Mouse (Mus musculus) right cerebral cortex, adult 2 months (tissue): ENCODE measurements around the gene Aggf1.
"Not testable (repeated sequence)": the region's sequence is repeated elsewhere in the genome, so short reads cannot be mapped to it uniquely, and the experiment has no call there.

Experiments used
- DNase-seq, 2 experiments: peaks; one replicate each; pipeline ENCODE4 v3.0.0; 2021 to 2022; ENCODE audit warnings: low spot score in 2 of 2

Gene Aggf1

DNA sequence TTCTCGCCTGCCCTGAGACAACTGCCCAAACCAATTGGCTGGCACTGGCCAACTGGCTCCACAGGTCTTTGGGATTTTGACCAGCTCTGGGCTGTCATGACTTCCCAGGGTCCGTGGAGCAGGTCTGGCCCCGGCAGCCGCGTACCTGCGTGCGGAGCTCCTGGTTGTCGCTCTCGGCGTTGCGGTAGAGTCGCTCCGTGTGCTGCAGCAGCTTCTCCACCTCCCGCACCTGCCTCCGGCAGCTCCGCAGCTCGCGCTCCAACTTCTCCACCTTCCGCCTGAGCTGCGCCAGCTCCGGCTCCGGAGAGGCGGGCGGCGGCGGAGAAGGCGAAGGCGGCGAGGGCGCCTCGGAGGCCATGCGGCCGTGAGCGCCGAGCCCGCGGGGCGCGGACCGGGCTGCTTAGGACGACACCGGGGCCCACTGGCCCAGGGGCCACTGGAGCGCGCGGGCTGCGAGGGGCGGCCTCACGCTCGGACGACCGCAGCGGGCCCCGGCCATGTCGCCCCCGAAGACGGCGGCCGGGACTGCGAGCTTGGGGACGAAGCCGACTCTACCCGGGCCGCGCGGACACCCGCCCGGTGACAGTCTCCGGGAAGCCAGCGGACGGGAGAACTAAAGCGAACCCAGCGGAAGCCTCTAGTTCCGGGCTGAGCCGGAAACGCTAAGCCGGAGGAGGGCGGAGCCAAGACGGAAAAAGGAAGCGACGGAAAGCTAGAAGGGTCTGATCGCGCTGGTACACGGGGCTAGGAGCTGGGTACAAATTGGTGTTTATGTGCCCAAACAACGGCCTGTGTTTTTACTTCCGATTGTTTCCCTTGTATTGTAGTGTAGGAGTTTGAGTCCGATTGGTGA, at the start of gene Aggf1:
Gene Aggf1, minus strand, starts transcription at position 652 of the 853 bp plus-strand sequence.
- DNase-seq, result peak; percentile 92 to 95

DNA sequence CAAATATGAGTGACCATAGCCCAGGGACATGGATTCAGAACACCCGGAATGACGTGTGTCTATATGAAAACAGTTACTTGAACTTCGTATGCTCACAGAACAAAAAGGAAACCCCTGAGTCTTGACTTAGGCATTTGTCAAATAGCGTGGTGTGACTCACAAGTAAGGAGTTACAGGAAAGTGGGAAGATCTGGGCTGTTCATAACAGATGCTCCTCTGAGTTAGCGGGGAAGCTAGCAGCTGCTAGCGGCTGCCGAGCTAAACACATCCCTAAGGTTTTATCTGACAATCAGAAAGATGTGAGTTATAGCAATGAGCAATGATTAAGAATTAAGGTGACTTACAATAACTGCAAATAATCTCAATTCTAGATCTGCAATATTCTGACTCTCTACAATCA, 49.8 kb upstream of the Aggf1 start:
- peak; percentile 34 to 42 for DNase-seq

DNA sequence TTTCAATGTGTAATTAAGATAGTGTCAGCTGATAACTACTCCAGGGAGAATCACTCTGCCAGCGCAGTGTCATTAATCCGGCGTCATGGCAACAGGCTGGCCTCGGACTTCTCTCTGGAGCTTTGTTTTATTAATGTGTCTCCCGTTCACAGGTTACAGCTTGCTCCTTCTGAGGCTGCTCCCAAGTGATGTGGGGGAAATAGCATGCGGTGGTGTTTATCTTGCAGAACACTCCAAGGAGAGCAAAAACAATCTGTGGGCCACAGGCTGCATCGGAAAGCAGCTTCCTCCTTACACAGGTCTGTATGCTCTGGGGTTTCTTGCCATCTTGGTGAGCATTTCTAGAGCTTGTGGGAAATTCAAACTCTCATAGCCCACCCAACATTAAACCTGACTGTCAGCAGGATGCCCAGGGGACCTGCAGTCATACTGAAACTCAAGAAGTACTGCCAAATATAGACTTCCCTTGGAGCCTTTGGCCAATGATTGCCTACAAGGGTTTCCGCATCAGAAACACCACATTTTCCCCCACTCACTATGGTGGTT, 44.1 kb upstream of the Aggf1 start:
- no peak for DNase-seq

DNA sequence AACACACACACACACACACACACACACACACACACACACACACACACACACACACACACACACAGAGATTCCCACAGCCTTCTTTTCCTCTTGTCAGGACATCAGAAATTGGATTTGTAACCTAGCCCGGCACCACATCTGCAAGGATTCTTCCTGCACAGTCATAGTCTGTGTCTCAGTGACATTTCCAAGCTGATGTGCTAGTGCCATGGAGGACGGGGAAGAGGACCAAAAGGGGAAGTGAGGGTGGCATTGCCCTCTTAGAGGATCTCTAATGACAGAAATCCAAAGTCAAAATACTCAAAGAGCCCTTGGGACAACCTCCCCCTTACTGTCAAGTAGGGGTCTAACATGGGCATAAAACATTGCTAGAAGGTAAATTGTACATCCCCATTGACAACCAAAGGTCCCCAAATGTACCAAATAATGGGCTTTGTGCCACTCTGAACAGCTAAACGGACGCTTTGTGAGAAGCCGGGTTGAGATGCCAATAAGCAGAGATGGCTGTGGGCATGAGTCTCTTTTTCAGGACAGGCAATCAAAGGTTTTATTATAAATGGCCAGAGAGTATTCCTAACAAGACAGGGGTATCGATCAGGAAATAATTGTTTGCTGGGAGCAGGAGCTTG, 43.5 kb upstream of the Aggf1 start:
- DNase-seq, result no peak

DNA sequence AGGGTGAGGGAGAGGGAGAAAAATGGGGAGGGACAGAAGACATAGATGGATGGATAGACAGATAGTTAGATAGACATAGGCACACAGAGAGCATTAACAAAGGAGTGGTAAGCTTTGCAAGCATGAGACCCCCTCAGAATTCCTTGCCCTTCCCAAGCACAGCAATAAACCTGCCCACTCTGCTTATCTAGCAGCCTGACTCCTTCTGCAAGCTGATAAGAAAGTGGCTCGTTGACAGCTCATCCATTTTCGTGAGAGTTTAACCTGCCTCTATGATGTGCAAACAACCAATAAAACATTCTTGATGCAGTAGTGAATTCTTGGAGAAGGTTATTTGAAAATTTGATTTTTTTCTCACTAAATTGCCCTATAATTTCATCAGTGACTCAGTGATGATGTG, 37.1 kb upstream of the Aggf1 start:
- DNase-seq, result no peak

DNA sequence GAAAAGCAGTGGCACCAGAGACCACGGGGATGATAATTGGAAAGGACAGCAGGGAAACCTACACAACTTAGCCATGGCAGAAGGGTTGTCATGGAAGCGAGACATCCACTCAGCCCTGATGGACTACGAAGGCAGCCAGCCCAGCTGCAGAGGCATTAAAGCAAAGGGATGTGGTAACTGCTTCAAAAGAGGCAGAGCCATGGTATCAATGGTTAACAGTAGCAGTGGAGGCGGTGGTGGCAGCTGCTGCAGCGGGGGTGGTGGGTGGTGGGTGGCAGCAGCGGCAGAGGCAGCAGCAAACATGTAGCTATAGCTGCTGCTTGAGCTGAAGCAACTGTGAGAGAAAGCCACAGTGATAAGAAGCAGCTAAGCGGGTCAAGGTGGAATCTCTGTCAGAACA, 18.1 kb upstream of the Aggf1 start:
- DNase-seq, result no peak

DNA sequence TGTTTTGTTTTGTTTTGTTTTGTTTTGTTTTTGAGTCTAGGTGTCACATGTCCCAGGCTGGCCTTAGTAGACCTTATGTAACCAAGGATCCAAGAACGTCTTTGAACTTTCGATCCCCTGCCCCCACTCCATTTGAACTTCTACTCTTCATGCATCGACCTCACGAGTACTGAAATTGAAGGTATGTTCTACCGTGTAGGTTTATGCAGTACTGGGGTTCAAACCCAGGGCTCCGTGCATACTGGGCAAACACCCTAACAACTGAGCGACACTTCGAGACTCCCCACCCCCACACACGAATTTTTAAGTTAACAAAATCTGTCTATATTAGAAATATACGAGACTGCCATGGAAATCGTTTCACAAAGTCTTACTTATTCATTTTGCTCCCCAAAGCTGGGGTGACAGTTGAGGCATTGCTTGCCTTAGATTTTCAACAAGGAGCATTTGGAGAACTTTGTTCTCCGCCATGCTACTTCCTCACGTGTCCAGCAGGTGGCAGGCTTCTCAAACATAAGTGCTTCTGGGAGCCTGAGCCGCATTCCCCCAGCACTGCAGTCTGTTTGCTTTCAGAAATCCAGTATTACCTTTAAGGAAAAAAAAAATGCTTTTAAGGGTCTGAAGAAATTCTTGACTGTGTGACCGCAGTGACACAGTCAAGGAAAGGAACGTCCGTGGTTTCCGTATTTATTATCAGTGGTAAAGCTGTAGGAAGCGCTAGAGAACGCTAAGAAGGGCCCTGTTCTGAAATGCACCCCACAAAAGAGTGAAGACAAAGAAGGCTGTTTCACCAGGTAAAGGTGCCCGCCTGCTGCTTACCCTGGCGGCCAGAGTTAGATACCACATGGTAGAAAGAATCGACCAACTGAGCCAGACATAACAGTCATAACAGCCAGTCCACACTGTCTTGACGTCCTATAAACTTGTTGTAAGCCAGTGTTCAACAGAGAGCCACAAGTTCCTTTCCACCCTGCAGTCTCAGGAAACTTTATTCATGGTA, 15.0 kb upstream of the Aggf1 start:
- DNase-seq, result peak; percentile 81 to 88

DNA sequence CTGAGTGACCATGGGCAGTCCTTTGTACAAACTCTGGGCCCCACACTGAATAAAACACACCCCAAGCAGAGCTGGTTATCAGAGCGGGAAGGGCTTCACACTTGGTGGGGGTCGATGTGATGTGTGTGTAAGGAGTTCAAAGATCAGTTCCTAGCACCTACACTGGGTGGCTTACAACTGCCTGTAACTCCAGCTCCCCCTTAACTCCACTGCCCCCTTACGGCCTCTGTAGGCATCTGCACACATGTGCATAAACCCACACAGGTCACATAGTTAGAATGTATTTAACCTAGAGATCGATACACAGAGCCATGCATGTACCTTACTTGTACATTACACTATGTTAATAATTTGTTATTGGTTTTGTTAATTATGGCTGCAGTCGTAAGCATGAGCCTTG, 13.1 kb upstream of the Aggf1 start:
- DNase-seq, result no peak

DNA sequence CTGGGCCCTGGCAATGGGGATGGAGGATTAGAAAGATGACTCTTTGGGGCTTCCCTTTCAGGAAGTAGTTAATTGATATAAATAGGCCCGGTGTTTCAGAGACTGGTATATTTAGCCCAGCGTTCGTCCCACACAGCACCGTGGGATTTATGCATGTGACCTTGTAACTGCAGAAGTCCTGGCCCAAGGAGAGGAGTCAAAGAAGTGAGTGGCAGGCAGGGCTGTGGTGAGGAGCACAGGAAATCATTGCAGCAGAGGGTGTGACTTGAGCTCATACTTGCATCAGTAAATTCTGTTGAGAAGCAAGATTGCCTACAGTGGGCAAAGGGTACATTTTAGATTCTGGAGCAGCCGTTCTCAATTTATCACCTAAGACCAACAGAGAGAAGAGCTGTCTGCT, 7.3 kb upstream of the Aggf1 start:
- no peak for DNase-seq

DNA sequence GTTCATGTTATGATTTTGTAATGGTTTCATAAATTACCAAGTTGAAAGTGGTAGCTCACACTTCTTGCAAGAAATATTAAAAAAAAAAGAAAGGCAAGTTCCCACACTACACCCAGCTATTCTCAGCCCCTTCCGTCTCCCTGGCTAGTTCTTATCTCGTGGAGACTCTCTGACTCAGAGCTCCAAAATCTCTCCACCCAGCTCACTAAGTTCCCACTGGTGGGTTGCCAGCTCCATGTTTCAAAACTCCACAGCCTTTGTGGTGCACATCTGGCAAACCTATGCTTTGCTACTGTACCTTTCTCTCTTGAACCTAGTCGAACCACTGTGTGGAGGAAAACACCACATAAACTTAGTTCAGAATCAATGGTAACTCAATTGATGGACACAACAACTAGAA, 3.5 kb upstream of the Aggf1 start:
- no peak for DNase-seq

DNA sequence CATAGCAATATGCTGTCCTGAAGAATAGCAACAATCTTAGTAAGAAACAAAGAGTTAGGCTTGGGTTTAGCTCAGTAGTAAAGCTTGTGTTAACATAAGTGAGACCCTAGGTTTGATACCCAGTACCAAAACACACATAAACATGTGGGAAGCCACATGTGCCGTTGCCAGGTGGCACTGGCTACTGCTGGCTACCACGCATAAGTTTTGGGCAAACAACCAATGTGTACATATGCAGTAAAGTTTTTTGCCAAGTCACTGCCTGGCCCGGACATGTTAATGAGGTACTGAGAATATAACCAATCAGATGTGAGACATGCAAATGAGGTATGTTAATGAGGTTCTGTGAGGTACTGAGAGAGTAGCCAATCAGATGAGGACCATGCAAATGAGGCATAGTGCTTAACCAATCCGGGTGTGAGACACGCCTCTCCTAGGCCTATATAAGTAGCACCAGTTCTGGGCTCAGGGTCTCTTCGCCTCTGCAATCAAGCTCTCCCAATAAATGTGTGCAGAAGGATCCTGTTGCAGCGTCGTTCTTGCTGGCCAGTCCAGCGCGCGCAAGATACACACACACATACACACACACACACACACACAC, 1.6 kb upstream of the Aggf1 start:
- not testable (repeated sequence) for DNase-seq

DNA sequence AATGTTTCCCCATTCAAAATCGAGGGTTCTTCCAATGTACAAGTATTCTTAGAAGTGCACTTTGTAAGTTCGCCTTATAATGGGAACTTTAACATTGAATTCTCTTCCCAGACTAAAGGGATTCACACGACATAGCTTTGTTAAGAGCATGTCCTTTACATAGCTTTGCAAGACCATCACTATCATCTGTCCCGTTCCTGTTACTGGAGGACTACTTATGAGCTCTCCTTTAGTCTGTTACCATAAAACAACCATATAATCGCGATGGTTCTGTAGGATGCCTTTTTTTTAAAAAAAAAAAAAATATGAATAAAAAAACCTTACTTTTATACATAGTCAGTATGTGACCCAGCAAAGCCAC, 382 bp upstream of the Aggf1 start:
- DNase-seq, result no peak

DNA sequence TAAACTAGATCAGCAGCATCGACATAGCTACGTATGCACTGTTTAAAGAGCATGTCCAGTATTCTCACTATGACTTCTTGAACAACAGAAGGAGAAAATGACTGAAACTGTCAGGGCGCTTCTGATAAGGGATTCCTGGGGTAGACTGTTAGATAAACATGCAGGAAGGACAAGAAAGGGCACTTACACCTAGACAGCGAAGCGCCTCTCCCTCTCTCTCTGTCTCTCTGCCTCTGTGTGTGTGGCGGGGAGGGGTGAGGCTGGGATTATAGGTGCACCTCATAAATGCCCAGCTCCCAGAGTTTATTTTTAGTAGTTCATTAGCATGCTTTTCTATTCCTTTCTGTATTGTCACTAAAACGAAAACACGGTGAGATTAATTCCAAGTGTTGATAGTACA, 8.8 kb downstream of the Aggf1 start:
- no peak for DNase-seq

DNA sequence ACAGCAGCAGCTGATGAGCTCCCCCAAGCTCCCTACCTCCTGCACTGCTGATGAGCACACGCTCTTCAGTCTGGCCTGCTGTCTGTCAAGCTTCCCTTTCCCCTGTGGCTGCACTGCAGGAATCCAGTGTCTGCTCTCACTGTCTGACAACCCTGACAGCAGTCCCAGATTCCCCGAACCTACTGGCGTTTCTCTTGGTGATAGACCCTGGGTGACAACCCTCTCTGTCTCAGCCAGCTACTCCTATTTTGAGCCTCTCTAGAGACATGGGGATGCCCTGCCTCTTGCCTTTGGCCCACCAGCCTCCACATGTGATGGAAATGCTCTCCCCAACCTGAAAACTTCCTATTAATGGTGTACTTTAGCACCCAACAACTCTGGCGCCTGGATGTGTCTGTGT, 11.7 kb downstream of the Aggf1 start:
- DNase-seq, result no peak

DNA sequence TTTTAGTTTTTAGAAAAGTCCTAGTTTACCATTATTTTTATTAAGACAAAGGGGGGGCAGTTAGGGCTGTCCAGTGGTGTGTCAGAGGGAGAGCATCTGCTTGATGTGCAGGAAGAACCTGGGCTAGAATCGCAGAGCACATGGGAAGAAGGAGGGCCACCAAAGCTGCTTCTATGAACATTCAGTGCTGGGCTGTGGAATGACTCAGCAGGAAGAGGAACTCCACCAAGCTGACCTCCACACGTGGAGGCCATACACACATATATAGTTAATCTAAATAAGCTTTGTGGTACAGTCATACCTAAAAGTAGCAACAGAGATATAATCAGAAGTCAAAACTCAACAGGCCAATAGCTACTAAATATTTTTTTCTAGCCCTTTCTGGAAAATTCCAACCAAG, 16.9 kb downstream of the Aggf1 start:
- no peak for DNase-seq

DNA sequence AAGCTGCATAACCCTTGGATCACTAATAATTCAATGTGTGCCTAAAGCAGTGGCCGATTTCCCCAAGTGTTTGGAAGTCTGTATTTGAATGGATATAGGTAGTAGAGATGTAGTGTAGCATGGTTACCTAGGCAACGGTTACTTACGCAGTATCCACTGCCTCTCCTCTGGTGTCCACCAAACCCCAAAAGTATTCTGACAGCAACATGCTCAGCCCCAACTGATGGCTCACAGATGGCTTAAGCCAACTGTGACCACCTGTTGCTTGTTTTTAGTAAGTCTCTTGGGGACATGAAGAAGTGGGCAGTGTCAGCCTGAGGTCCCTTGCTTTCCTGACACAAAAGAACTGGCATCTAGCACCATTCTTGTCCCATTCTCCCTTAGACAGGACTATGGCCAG, 26.7 kb downstream of the Aggf1 start:
- DNase-seq, result no peak

DNA sequence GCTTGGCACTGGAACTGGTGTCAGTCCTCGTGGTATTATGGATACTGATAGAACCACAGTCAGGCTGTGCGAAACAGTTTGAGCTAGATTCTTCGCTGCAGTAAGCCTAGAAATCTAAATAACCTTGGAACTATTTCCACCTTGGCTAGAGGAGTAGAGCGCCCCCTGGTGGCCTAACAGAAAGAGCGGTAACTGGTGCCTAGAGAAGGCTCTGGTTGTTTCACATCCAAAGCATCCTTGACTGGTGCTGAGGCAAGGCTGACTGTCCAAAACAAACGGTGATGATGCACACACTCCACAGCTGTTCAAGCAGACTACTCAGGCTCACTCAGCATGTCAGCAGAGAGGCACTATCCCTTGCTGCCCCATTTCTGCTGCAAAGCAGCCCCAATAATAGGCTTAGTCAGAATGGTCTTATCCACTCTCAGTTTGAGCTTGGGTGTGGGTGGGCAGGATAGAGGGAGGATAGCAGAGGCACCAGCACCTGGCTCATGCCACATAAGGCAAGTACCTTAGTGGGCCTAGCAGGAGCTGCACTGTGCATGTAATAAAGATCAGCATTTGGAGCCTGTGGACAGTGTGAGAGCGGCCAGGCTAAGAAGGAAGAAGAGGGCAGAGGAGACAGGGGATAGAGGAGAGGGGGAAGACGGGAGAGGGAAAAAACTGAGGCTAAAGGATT, 28.0 kb downstream of the Aggf1 start:
- DNase-seq, result peak; percentile 89 to 91

DNA sequence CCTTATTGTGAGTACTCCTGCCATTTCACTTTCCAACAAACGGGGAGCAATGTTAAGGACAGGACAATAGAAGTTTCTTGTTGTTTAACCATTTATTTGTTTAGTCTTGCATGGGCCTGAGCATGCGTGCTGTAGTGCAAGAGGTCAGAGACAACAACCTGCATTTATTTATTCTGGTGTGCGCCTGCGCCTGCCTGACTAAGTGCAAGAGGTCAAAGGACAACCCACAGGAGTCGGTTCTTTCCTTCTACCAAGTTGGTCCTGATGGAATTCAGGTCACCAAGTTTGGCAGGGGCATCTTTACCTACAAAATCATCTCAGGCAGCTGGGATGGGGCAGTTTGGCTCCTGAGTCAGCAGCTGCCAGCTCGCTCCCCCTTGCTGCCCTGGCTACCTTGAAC, 29.3 kb downstream of the Aggf1 start:
- DNase-seq, result no peak

DNA sequence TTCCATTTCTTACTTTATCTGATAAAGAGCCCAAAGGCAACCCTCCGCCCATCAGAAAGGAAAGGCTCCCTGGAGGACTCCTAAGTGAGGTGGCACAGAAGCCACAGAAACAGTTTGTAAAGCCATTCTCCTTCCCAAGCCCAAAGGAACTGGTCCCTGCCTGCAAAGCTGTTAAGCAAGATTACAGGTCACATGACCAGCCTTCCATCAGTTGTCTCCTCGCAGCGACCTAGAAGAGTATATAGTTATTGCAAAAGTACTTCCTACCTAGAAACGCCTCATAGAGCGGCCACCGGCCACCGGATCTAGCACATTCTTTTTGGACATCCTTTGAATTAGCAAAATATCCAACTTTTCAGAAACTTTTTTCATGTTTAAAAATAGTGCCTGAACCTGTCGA, 31.7 kb downstream of the Aggf1 start:
- no peak for DNase-seq

DNA sequence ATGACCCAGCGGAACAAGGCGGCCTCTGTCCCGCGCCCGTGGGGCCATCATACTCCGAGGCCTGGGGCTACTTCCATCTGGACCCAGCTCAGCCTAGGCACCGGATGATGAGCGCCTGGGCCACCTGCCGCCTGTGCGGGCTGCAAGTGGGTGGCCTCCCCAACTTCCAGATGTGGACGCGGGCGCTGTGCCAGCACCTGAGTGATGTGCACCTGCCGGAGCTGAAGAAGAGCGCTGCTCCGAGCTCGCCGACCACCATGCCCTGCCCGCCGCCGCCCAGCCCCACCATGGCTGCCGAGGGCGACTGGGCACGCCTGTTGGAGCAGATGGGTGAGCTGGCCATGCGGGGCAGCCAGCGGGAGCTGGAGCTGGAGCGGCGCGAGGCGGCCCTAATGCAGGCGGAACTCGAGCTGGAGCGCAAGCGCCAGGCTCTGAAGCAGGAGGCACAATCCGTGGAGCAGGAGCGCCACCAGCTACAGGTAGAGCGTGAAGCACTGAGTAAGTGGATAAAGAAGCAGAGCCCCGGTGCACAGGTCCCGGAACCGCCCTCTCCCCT, 39.0 kb downstream of the Aggf1 start:
- peak; percentile 27 to 29 for DNase-seq
